Mouse (Mus musculus) Patski (cell line): Measurements from ENCODE around the gene Slfn5. TPM values are rescaled to one million over a fixed set of nuclear protein-coding genes. Genes with fewer than 3 reads are reported as not detected.
A peak's percentile ranks its signal among the peaks of the same experiment; 100 is the strongest.

Experiments
- ATAC-seq: fragments of 100-300 bp; one replicate; pipeline ENCODE4 v1.8.0; 2021
- CTCF ChIA-PET: fragments of 350-600 bp; sonication (Branson Sonifier 250); formaldehyde crosslinking; loops from one replicate; lab custom pipeline; 2022; ENCODE audit warnings: inconsistent platforms; lab: Charles Lee
- POLR2A ChIA-PET: fragments of 350-600 bp; sonication (Branson Sonifier 250); formaldehyde crosslinking; loops from one replicate; lab custom pipeline; 2022; ENCODE audit warnings: antibody characterized with exemption, inconsistent platforms; lab: Charles Lee
- DNase-seq: peaks from one replicate; pipeline ENCODE4 v3.0.0-alpha.2; 2011; ENCODE audit warnings: low read depth, low spot score
- H3K27me3 ChIP-seq: fragments of 371-371 bp; one replicate; pipeline ENCODE4 v1.5.1; 2021
- CTCF ChIP-seq: fragments of 100-300 bp; IDR thresholded peaks from one replicate; pipeline ENCODE4 v1.5.1; 2021
- in situ Hi-C: fragments of 300-500 bp; cut with MboI; formaldehyde crosslinking; loops from 3 replicates; pipeline ENCODE4 v1.11.1; 2018; ENCODE audit warnings: low pct_unique_long_range_greater_than_20kb, mixed read lengths
- polyA plus RNA-seq: library from polyadenylated mRNA; unstranded; gene quantifications from one replicate; pipeline ENCODE4 v1.2.3, GENCODE M21; 2021

Gene Slfn5
- polyA plus RNA-seq, 1 experiment from 2014 or later = not detected

DNA sequence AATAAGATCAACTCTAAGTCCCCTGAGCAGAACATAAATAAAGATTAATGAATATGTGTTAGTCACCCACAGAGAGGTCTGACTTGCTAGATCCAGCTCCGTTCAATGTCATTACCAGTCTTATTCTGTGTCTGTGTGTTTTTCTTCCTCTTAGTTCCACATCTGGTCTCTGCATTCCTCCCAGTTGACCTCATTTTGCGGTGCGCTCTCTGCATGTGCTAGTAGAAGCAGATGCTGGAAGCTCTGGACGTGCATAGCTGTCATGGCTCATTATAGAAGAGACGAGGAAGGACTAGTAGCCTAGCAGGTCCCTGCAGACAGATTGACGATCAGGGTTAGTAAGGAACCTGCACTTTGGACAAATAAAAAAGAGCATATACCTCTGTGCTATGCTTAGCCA, 7.8 kb upstream of the Slfn5 start:
- TF ChIP-seq CTCF = no peak
- CTCF ChIA-PET = no interaction called here

GRCm38 (mm10) chr11:82945636-82946035, 5.5 kb upstream of the Slfn5 start:
- no peak for ATAC-seq
- in situ Hi-C loops = no loop called here
- POLR2A ChIA-PET = no interaction called here

More for the DNA sequence above, 7.8 kb upstream of the Slfn5 start:
- peaks cover 18% of the 10 kb centered on the region for H3K27me3 ChIP-seq
- DNase-seq (no peak), ATAC-seq (no peak)
- POLR2A ChIA-PET = no interaction called here
- in situ Hi-C loops = no loop called here

DNA sequence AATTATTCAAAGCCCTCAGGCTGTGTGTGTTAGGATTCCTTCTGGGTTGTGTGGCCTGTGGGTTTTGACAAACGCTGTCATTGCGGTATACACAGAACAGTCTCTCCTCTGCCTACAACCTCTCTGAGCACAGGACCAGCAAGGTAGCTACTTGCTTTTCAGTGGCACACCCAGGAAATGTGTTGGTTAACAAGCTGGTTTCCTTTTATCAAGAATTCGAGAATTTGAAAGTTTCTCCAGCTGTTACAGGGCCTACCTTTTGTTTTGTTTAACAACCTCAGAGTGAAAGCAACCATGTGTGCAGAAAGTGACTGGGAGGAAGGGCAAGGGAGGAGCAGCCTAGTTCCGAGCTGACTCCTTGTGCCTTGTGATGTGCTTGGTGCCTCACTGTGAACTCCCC, 3.7 kb upstream of the Slfn5 start:
- H3K27me3 ChIP-seq = peaks cover 14% of the 10 kb centered on the region
- ATAC-seq (peak; percentile 72), DNase-seq (no peak)
- ChIA-PET POLR2A (no interaction called here), CTCF (no interaction called here)
- in situ Hi-C loops = no loop called here
- no peak for TF ChIP-seq CTCF

More at GRCm38 (mm10) chr11:82945636-82946035, 5.5 kb upstream of the Slfn5 start:
- DNase-seq = no peak
- no peak for TF ChIP-seq CTCF
- CTCF ChIA-PET = no interaction called here
- peaks cover 16% of the 10 kb centered on the region for H3K27me3 ChIP-seq

DNA sequence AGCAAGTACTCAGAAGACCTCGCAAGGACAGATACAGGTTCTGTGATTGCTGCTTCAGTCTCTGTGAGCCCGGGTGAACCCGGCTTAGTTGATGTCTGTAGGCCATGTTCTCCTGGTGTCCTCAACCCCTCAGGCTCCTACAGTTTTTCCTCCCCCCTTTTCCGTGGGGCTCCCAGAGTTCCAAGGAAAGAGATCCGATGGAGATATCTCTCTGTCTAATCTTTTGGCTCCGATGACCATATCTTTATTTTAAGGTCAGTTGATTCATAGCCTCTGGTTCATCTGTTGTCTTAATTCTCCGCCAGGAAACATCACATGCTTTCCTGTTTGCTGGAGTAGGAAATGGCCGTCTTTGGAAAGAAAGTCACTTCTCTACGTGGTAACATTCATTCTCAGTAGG, 2.1 kb upstream of the Slfn5 start:
- ChIA-PET CTCF (no interaction called here), POLR2A (no interaction called here)
- TF ChIP-seq CTCF = no peak
- DNase-seq = no peak
- peaks cover 17% of the 10 kb centered on the region for H3K27me3 ChIP-seq
- no peak for ATAC-seq
- in situ Hi-C loops = no loop called here

GRCm38 (mm10) chr11:82951865-82952611, 889 bp downstream of the Slfn5 start:
- H3K27me3 ChIP-seq = peaks cover 40% of the 10 kb centered on the region
- ATAC-seq (no peak), DNase-seq (no peak)
- ChIA-PET CTCF (no interaction called here), POLR2A (interaction anchor here (0.6 kb wide), 1 partner anchor 29 kb away, joined by 4 read pairs; no protein-coding TSS in a partner anchor)
- no peak for TF ChIP-seq CTCF
- in situ Hi-C loops = no loop called here

GRCm38 (mm10) chr11:82952612-82953542, 1.7 kb downstream of the Slfn5 start:
- in situ Hi-C loops = no loop called here
- ChIA-PET CTCF (no interaction called here), POLR2A (no interaction called here)
- H3K27me3 ChIP-seq = peaks cover 42% of the 10 kb centered on the region
- DNase-seq (no peak), ATAC-seq (no peak)
- TF ChIP-seq CTCF = no peak

- ATAC-seq (no peak), DNase-seq (no peak)
- H3K27me3 ChIP-seq = peaks cover 51% of the 10 kb centered on the region
- in situ Hi-C loops = loop anchor here (5.0 kb wide), 1 partner anchor 37 kb away; no protein-coding TSS in a partner anchor
- TF ChIP-seq CTCF = no peak
- POLR2A ChIA-PET = no interaction called here
- CTCF ChIA-PET = no interaction called here
Observed at GRCm38 (mm10) chr11:82954631-82955030, 3.5 kb downstream of the Slfn5 start.

DNA sequence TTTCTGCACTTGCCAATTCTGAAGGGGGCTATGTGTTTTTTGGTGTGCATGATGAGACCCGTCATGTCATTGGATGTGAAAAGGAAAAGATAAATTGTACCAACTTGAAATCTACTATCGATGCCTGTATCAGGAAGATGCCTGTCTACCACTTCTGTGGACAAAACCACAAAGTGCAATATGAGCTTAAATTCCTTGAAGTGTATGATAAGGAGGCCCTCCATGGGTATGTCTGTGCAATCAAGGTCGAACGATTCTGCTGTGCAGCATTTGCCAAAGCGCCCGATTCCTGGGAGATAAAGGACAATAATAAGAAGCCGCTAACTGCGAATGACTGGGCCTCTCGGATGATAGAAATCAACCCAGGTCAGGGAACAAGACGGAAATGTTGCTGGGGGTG, 5.8 kb downstream of the Slfn5 start:
- POLR2A ChIA-PET = no interaction called here
- DNase-seq = no peak

GRCm38 (mm10) chr11:82959613-82960012, 8.5 kb downstream of the Slfn5 start:
- DNase-seq (no peak), ATAC-seq (no peak)
- H3K27me3 ChIP-seq = peaks cover 62% of the 10 kb centered on the region
- in situ Hi-C loops = loop anchor here (5.0 kb wide), 1 partner anchor 42 kb away; no protein-coding TSS in a partner anchor
- peak; percentile 76 for TF ChIP-seq CTCF
- ChIA-PET CTCF (interaction anchor here (0.9 to 3.6 kb wide), 9 partner anchors 9 to 47 kb away, joined by 3 to 13 read pairs (median 5); partner anchors contain the start of gene Slfn5), POLR2A (no interaction called here)

More for the DNA sequence above, 5.8 kb downstream of the Slfn5 start:
- TF ChIP-seq CTCF = no peak
- ATAC-seq = no peak
- CTCF ChIA-PET = no interaction called here
- in situ Hi-C loops = loop anchor here (5.0 kb wide), 1 partner anchor 40 kb away; no protein-coding TSS in a partner anchor
- H3K27me3 ChIP-seq = peaks cover 64% of the 10 kb centered on the region

DNA sequence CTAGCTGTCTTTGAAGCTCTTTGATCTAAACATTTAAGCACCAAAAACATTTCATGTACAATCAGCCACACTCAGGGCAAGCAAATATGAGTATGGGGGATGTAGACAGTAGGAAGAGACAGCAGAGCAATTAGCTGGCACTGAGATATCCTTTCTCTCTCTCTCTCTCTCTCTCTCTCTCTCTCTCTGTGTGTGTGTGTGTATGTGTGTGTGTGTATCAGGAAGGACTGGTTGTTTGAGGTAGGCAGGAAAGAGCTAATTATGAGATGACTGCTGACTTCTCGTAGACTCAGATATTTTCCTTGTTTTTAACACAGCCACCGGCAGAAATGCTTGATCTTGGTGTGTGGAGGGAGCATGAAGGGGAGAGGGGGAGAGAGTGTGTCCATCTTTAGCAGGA, 10.6 kb downstream of the Slfn5 start:
- in situ Hi-C loops = no loop called here
- POLR2A ChIA-PET = no interaction called here
- TF ChIP-seq CTCF = no peak
- CTCF ChIA-PET = interaction anchor here (1.5 to 3.6 kb wide), 2 partner anchors 11 to 47 kb away, joined by 6 to 13 read pairs; partner anchors contain the start of gene Slfn5
- DNase-seq = no peak
- no peak for ATAC-seq
- peaks cover 56% of the 10 kb centered on the region for H3K27me3 ChIP-seq
